Mouse (Mus musculus) E14TG2a.4 (cell line): Measurements from ENCODE around the gene Tmem30c.
A peak's percentile ranks its signal among the peaks of the same experiment; 100 is the strongest.

Experiments
- H3K27me3 ChIP-seq: 2 replicates; pipeline ENCODE4 v1.6.1; 2014; ENCODE audit warnings: low read length, control low read depth; ENCODE audit not compliant: insufficient read depth
- H3K36me3 ChIP-seq: 2 replicates; pipeline ENCODE4 v1.6.1; 2014; ENCODE audit warnings: low read length, control low read depth; ENCODE audit not compliant: insufficient read depth
- H3K4me1 ChIP-seq: replicated peaks from 2 replicates; pipeline ENCODE4 v1.6.1; 2014; ENCODE audit warnings: low read depth, low read length, control low read depth
- H3K4me3 ChIP-seq: replicated peaks from 2 replicates; pipeline ENCODE4 v1.5.1; 2014; ENCODE audit warnings: mild to moderate bottlenecking, low read length
- H3K9me3 ChIP-seq: 2 replicates; pipeline ENCODE4 v1.6.1; 2014; ENCODE audit warnings: low read length, control low read depth
- CTCF ChIP-seq: conservative IDR thresholded peaks from 2 replicates; pipeline ENCODE4 v1.5.1; 2014; ENCODE audit warnings: low read length
- NANOG ChIP-seq: IDR thresholded peaks from 2 replicates; pipeline ENCODE4 v1.6.1; 2014; ENCODE audit warnings: borderline replicate concordance, low read length, mixed read lengths
- POU5F1 ChIP-seq: IDR thresholded peaks from 2 replicates; pipeline ENCODE4 v1.6.1; 2014; ENCODE audit warnings: low read length, borderline replicate concordance

The Tmem30c gene

GRCm38 (mm10) chr16:57305463-57305862 lies 12.8 kb upstream of the Tmem30c start:
- peaks cover 17% of the 10 kb centered on the region for H3K36me3 ChIP-seq
- H3K9me3 ChIP-seq, result no peaks in the 10 kb centered on the region
- peaks cover 25% of the 10 kb centered on the region for H3K4me1 ChIP-seq
- H3K27me3 ChIP-seq, result no peaks in the 10 kb centered on the region
- TF ChIP-seq POU5F1, result no peak
- no peak for TF ChIP-seq CTCF
- TF ChIP-seq NANOG, result no peak
- no peak overlapping the region for H3K4me3 ChIP-seq

DNA sequence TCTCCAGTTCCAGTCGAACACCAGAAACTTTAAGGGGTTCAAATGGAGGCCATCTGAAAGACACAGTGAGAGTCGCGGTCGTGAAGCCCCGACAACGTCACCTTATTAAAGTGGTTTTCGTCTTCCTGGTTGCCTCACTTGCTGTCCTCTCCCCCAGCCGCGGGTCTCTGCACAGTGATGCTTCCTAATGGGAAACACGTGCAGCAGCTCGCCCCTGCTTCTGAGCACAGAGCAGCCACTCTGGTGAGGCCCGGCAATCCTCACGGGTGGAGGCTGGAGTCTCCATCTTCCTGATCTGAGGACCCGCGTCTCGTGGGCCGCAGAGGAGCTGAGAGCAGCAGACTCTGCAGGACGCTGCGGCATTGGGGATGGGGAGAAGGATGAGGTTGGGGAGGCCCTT lies 11.1 kb upstream of the Tmem30c start:
- Histone ChIP-seq H3K9me3 (no peaks in the 10 kb centered on the region), H3K4me3 (peak overlapping the region; percentile 59), H3K27me3 (no peaks in the 10 kb centered on the region), H3K4me1 (peaks cover 25% of the 10 kb centered on the region), H3K36me3 (peaks cover 14% of the 10 kb centered on the region)
- TF ChIP-seq POU5F1 (no peak), CTCF (no peak), NANOG (no peak)

DNA sequence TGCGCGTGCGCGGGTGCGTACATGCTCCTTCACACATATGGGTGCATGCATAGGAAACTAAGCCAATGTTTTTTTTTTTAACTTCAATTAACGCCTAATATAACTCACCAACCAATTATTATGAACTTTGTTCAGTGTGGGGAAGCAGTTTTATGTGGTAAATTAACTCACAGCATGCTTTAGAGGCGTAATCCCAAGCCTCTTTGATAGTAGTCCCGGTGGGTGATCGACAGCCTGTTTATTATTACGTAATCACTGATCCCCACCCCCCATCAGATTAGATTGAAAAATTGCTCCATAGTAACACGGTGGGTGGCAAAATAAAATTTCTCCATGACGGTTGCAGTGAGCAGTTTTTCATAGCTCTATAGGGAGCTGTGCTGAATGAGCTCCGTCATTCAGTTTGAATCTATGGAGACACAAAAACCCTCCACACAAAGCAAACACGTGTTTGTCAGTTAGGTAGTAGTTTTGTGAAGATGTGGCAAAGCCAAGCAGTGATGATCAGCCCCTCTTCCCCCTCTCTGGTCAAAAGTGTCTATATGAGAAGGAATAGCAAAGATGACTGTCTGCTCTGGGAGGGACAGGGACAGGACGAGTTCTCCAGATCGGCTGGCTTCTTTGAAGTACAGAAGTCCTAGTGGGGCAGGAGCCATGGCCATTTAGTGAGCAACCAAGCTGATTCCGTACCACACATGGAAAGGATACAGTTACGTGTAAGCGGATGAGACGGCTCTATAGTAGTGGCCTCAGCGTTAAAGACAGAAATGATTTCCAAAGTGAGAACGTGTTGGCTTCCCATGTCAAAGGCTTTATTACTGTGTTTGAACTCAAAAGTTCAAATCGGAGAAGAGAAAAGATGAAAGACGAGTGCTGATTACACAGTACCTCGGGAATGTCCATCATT lies 10.4 kb upstream of the Tmem30c start:
- no peaks in the 10 kb centered on the region for H3K27me3 ChIP-seq
- H3K4me1 ChIP-seq, result peaks cover 25% of the 10 kb centered on the region
- peaks cover 11% of the 10 kb centered on the region for H3K36me3 ChIP-seq
- no peaks in the 10 kb centered on the region for H3K9me3 ChIP-seq
- TF ChIP-seq CTCF, result no peak
- no peak for TF ChIP-seq NANOG
- TF ChIP-seq POU5F1, result no peak
- no peak overlapping the region for H3K4me3 ChIP-seq

DNA sequence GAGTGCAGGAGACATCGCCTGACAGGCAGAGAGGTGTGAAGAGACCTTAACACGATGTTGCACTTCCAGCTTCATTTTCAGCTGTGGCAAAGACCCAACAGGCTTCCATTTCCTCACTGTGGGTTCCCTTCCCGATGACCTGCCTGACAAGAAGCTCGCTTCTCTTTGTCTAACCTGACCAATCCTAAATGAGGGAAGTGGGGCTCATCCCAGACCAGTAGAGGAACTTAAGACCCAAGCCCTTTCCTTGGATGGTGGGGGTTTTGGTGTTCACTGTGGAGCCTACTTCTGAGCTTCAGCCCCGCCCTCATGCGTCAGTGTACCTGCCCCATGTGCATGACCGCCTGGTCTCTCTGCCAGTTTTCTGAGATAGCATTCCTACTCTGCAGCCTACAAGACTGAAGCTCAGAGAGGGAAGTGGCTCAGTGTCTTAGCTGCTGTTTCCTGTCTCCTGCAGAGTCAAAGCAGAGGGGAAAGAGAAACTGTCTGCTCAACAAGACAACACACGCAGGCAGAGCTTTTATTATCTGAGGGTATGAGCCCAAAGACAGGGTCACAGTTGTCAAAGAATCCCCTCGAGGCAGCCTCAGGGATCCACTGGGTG lies 8.9 kb upstream of the Tmem30c start:
- Histone ChIP-seq H3K4me3 (no peak overlapping the region), H3K27me3 (no peaks in the 10 kb centered on the region), H3K9me3 (no peaks in the 10 kb centered on the region), H3K4me1 (peaks cover 25% of the 10 kb centered on the region), H3K36me3 (peaks cover 15% of the 10 kb centered on the region)
- TF ChIP-seq POU5F1, result no peak
- no peak for TF ChIP-seq CTCF
- no peak for TF ChIP-seq NANOG

GRCm38 (mm10) chr16:57295216-57295934 lies 2.7 kb upstream of the Tmem30c start:
- Histone ChIP-seq H3K9me3 (no peaks in the 10 kb centered on the region), H3K36me3 (peaks cover 4% of the 10 kb centered on the region; the same call in 1 of the 2 replicates), H3K27me3 (no peaks in the 10 kb centered on the region), H3K4me1 (no peaks in the 10 kb centered on the region), H3K4me3 (no peak overlapping the region)
- TF ChIP-seq POU5F1 (no peak), NANOG (no peak), CTCF (no peak)

DNA sequence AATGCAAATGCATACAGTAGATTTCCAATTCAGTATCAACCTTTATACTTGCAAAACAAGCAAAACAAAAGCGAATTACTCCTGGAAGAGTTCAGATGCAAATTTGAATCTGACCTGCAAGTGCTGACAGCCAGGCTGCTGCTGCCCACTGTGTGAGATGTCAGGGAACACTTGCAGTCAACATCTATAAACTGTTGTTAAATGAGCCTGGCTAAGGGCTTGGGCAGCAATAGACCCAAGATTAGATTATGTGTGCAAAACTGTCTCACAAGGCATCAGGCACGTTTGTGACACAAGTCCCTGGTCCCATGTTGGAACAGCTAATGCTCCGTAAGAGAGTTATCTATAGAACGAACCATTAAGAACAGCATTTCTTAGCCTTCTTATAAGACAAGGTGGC lies 369 bp downstream of the Tmem30c start:
- Histone ChIP-seq H3K36me3 (peaks cover 2% of the 10 kb centered on the region; the same call in 1 of the 2 replicates), H3K4me3 (no peak overlapping the region), H3K9me3 (no peaks in the 10 kb centered on the region), H3K27me3 (no peaks in the 10 kb centered on the region), H3K4me1 (no peaks in the 10 kb centered on the region)
- TF ChIP-seq CTCF, result no peak
- no peak for TF ChIP-seq POU5F1
- no peak for TF ChIP-seq NANOG

- TF ChIP-seq NANOG (no peak), CTCF (peak; percentile 30)
- H3K27me3 ChIP-seq, result no peaks in the 10 kb centered on the region
Observed at GRCm38 (mm10) chr16:57291696-57292095, 969 bp downstream of the Tmem30c start.

DNA sequence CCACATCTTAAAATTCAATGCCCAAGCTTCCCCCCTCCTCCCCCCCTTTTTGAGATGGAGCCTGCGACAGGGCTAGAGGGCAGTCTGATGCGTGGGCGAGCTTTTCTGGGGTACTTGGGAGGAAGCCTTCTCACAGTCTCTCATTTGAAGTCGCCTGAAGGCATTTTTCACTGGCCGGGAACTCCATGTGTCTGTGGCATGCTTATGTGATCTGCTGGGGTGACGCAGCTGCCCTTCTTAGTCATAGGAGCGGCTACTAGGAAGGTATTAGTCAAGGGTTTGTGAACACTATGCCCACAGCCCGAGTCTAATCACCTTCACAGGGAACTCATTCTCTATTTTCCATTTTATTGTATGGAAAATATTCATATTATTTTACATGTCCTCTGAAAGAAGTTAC lies 11.2 kb downstream of the Tmem30c start:
- H3K36me3 ChIP-seq, result peaks cover 24% of the 10 kb centered on the region
- H3K27me3 ChIP-seq, result no peaks in the 10 kb centered on the region
- TF ChIP-seq NANOG, result no peak
- no peak for TF ChIP-seq CTCF
- TF ChIP-seq POU5F1, result no peak
- H3K9me3 ChIP-seq, result peaks cover 44% of the 10 kb centered on the region
- H3K4me3 ChIP-seq, result peak overlapping the region; percentile 46
- peaks cover 18% of the 10 kb centered on the region for H3K4me1 ChIP-seq

More at GRCm38 (mm10) chr16:57291696-57292095, 969 bp downstream of the Tmem30c start:
- Histone ChIP-seq H3K4me1 (no peaks in the 10 kb centered on the region), H3K36me3 (no peaks in the 10 kb centered on the region), H3K4me3 (no peak overlapping the region), H3K9me3 (no peaks in the 10 kb centered on the region)
